Mouse (Mus musculus) cerebellum, adult 2 months (tissue): ENCODE measurements at regions not wholly inside any gene's neighbourhood (a gene's known extent, or its start where the extent isn't known, plus 50 kb on each side); places are given as distances from the start of the nearest gene placed in this dataset.

Experiments
- DNase-seq, 2 experiments: peaks; one replicate each; pipeline ENCODE4 v3.0.0; 2021
- H3K27ac ChIP-seq: fragments of 200-500 bp; 2 replicates; pipeline ENCODE4 v1.5.1; 2012; ENCODE audit warnings: low read length, control low read depth, inconsistent platforms; ENCODE audit not compliant: insufficient read depth
- H3K27me3 ChIP-seq: fragments of 200-500 bp; 2 replicates; pipeline ENCODE4 v1.6.1; 2012; ENCODE audit warnings: inconsistent platforms, mild to moderate bottlenecking, low read length, moderate library complexity; ENCODE audit not compliant: control insufficient read depth, insufficient read depth
- H3K4me1 ChIP-seq: fragments of 200-500 bp; 2 replicates; pipeline ENCODE4 v1.6.1; 2011; ENCODE audit warnings: low read length; ENCODE audit not compliant: control insufficient read depth, insufficient read depth
- H3K4me3 ChIP-seq: fragments of 200-500 bp; replicated peaks from 2 replicates; pipeline ENCODE3; 2011; ENCODE audit warnings: mild to moderate bottlenecking, low read depth, low read length, control low read depth; ENCODE audit not compliant: insufficient read depth
- CTCF ChIP-seq: fragments of 200-500 bp; IDR thresholded peaks from 2 replicates; pipeline ENCODE4 v1.5.1; 2011; ENCODE audit warnings: low read depth, mild to moderate bottlenecking, control low read depth, low read length, moderate library complexity, borderline replicate concordance; ENCODE audit not compliant: insufficient read depth
- POLR2A ChIP-seq: fragments of 200-500 bp; IDR thresholded peaks from 2 replicates; pipeline ENCODE4 v1.6.1; 2011; ENCODE audit warnings: low read length, control low read depth, borderline replicate concordance; ENCODE audit not compliant: insufficient read depth
- WGBS: fragments of 180-500 bp; shearing (Covaris S2); methylation state at CpG from one replicate; pipeline ENCODE4 v1.1.7; 2018; 5-methylcytosine and 5-hydroxymethylcytosine counted together

GRCm38 (mm10) chr4:12557105-12557504 is 385.3 kb upstream of the Fam92a start:
- WGBS: 88% methylated on average over 2 of the region's 2 CpGs

GRCm38 (mm10) chr4:12549265-12549664 is 377.4 kb upstream of the Fam92a start:
- H3K4me1 ChIP-seq: no peaks in the 10 kb centered on the region
- WGBS: 96% methylated on average over 4 of the region's 4 CpGs
- DNase-seq: no peak

More at GRCm38 (mm10) chr4:12557105-12557504, 385.3 kb upstream of the Fam92a start:
- Histone ChIP-seq H3K27ac (no peak overlapping the region), H3K27me3 (no peaks in the 10 kb centered on the region), H3K4me1 (no peaks in the 10 kb centered on the region), H3K4me3 (no peak overlapping the region)
- TF ChIP-seq CTCF (no peak), POLR2A (no peak)
- DNase-seq: no peak

GRCm38 (mm10) chr4:12543906-12544305 is 372.1 kb upstream of the Fam92a start:
- TF ChIP-seq POLR2A (no peak), CTCF (no peak)
- H3K27me3 ChIP-seq: no peaks in the 10 kb centered on the region; the same call in 1 of the 2 replicates
- H3K27ac ChIP-seq: no peak overlapping the region
- DNase-seq: no peak
- no peak overlapping the region for H3K4me3 ChIP-seq
- 71% methylated on average over 2 of the region's 2 CpGs for WGBS
- no peaks in the 10 kb centered on the region for H3K4me1 ChIP-seq

More at GRCm38 (mm10) chr4:12549265-12549664, 377.4 kb upstream of the Fam92a start:
- Histone ChIP-seq H3K27me3 (no peaks in the 10 kb centered on the region; the same call in 1 of the 2 replicates), H3K27ac (no peak overlapping the region), H3K4me3 (no peak overlapping the region)
- TF ChIP-seq POLR2A (no peak), CTCF (no peak)

- Histone ChIP-seq H3K4me1 (no peaks in the 10 kb centered on the region), H3K27ac (no peak overlapping the region), H3K27me3 (no peaks in the 10 kb centered on the region; the same call in 1 of the 2 replicates), H3K4me3 (no peak overlapping the region)
- WGBS: 98% methylated on average over 1 of the region's 1 CpGs
- DNase-seq: no peak
- TF ChIP-seq CTCF (no peak), POLR2A (no peak)
Measured at GRCm38 (mm10) chr4:12541508-12541907, 369.7 kb upstream of the Fam92a start.

- TF ChIP-seq POLR2A (no peak), CTCF (no peak)
- WGBS: 30% methylated on average over 4 of the region's 4 CpGs
- no peaks in the 10 kb centered on the region for H3K4me1 ChIP-seq
- no peak overlapping the region for H3K4me3 ChIP-seq
- H3K27ac ChIP-seq: no peak overlapping the region
- H3K27me3 ChIP-seq: no peaks in the 10 kb centered on the region
- DNase-seq: peak in 1 of 2 experiments; percentile 4
Measured at GRCm38 (mm10) chr4:12539184-12539791, 367.5 kb upstream of the Fam92a start.

- peak; percentile 45 to 52 for DNase-seq
- Histone ChIP-seq H3K4me3 (no peak overlapping the region), H3K4me1 (no peaks in the 10 kb centered on the region), H3K27ac (no peak overlapping the region), H3K27me3 (no peaks in the 10 kb centered on the region)
- 5% methylated on average over 4 of the region's 4 CpGs for WGBS
- TF ChIP-seq POLR2A (no peak), CTCF (peak; percentile 38; the same call in 1 of the 2 replicates)
Measured at GRCm38 (mm10) chr4:12538694-12539121, 366.9 kb upstream of the Fam92a start.

- no peak overlapping the region for H3K4me3 ChIP-seq
- H3K4me1 ChIP-seq: no peaks in the 10 kb centered on the region
- H3K27me3 ChIP-seq: no peaks in the 10 kb centered on the region
- no peak for DNase-seq
- no peak for TF ChIP-seq CTCF
- TF ChIP-seq POLR2A: no peak
- no peak overlapping the region for H3K27ac ChIP-seq
- 85% methylated on average over 5 of the region's 5 CpGs for WGBS
Measured at GRCm38 (mm10) chr4:12538043-12538442, 366.2 kb upstream of the Fam92a start.

GRCm38 (mm10) chr4:12534151-12534550 is 362.3 kb upstream of the Fam92a start:
- Histone ChIP-seq H3K27ac (no peak overlapping the region), H3K4me1 (no peaks in the 10 kb centered on the region), H3K4me3 (no peak overlapping the region), H3K27me3 (no peaks in the 10 kb centered on the region)
- TF ChIP-seq CTCF (no peak), POLR2A (no peak)
- no peak for DNase-seq
- 73% methylated on average over 2 of the region's 2 CpGs for WGBS
